Comparison of ENCODE assay signal across 8 mouse cellular contexts in genomic region chr3:30012150-30012549, GRCm38 (mm10).
DNase-seq lines count a peak whose midpoint lies in the region; ATAC-seq and TF ChIP-seq lines count a peak whose summit lies in the region.

No protein-coding gene starts in this region.

- peak overlapping the region; percentile 56 for H3K4me2 ChIP-seq in forebrain, embryonic 15.5 days (replicated peaks)
- peak overlapping the region; percentile 71 for H3K4me2 ChIP-seq in limb, embryonic 12.5 days
- peak overlapping the region; percentile 75 for H3K4me2 ChIP-seq in midbrain, embryonic 15.5 days

- ATAC-seq in forebrain, embryonic 15.5 days (replicated peaks): 0 out of 2 replicates have a peak, but pooled peaks have one; percentile 26
- ATAC-seq in limb, embryonic 12.5 days (ENCODE audit: insufficient number of reproducible peaks, insufficient read depth, low FRiP score, low TSS enrichment, low read depth): no peak
- ATAC-seq in midbrain, embryonic 15.5 days (replicated peaks): no peak

- peak; percentile 68 for DNase-seq in adrenal gland, postnatal 14 days
- DNase-seq in heart, postnatal 4 days: peak; percentile 71
- DNase-seq in frontal cortex, postnatal 14 days (ENCODE audit: low spot score in 2 of 2): no peak
- no peak for DNase-seq in layer of hippocampus, adult 8-10 months (ENCODE audit: low spot score in 2 of 2)

- TF ChIP-seq CTCF in E14TG2a.4 (conservative IDR thresholded peaks at IDR 0.05; ENCODE audit: low read length): no peak

- peak overlapping the region; percentile 34 for H3K9ac ChIP-seq in forebrain, embryonic 15.5 days (replicated peaks)
- H3K9ac ChIP-seq in limb, embryonic 12.5 days (replicated peaks): peak overlapping the region; percentile 99
- H3K9ac ChIP-seq in midbrain, embryonic 15.5 days: no peak overlapping the region; the same call in 1 of the 2 replicates

- H3K27ac ChIP-seq in forebrain, embryonic 15.5 days (replicated peaks): no peak overlapping the region
- peak overlapping the region; percentile 100 for H3K27ac ChIP-seq in limb, embryonic 12.5 days
- no peak overlapping the region for H3K27ac ChIP-seq in midbrain, embryonic 15.5 days

- H3K4me3 ChIP-seq in E14TG2a.4 (replicated peaks; ENCODE audit: low read length): peak overlapping the region; percentile 70
- peak overlapping the region; percentile 34 for H3K4me3 ChIP-seq in forebrain, embryonic 15.5 days
- H3K4me3 ChIP-seq in limb, embryonic 12.5 days (replicated peaks): peak overlapping the region; percentile 82
- peak overlapping the region; percentile 40 for H3K4me3 ChIP-seq in midbrain, embryonic 15.5 days

- H3K27me3 ChIP-seq in E14TG2a.4 (ENCODE audit: insufficient read depth, low read length): peaks cover 27% of the 10 kb centered on the region
- H3K27me3 ChIP-seq in forebrain, embryonic 15.5 days: peaks cover 39% of the 10 kb centered on the region
- H3K27me3 ChIP-seq in limb, embryonic 12.5 days: no peaks in the 10 kb centered on the region
- peaks cover 16% of the 10 kb centered on the region for H3K27me3 ChIP-seq in midbrain, embryonic 15.5 days (replicated peaks)

- peaks cover 19% of the 10 kb centered on the region for H3K4me1 ChIP-seq in E14TG2a.4 (replicated peaks; ENCODE audit: low read depth, low read length)
- peaks cover 19% of the 10 kb centered on the region for H3K4me1 ChIP-seq in forebrain, embryonic 15.5 days
- H3K4me1 ChIP-seq in limb, embryonic 12.5 days (replicated peaks): peaks cover 37% of the 10 kb centered on the region
- peaks cover 11% of the 10 kb centered on the region for H3K4me1 ChIP-seq in midbrain, embryonic 15.5 days

- under 1% methylated on average over 27 of the region's 27 CpGs for WGBS in forebrain, embryonic 15.5 days
- WGBS in limb, embryonic 12.5 days: under 1% methylated on average over 27 of the region's 27 CpGs
- WGBS in midbrain, embryonic 15.5 days: under 1% methylated on average over 27 of the region's 27 CpGs

- H3K36me3 ChIP-seq in E14TG2a.4 (ENCODE audit: insufficient read depth, low read length): no peaks in the 10 kb centered on the region
- no peaks in the 10 kb centered on the region for H3K36me3 ChIP-seq in forebrain, embryonic 15.5 days
- no peaks in the 10 kb centered on the region for H3K36me3 ChIP-seq in limb, embryonic 12.5 days
- H3K36me3 ChIP-seq in midbrain, embryonic 15.5 days (replicated peaks): no peaks in the 10 kb centered on the region

- H3K9me3 ChIP-seq in E14TG2a.4 (ENCODE audit: low read length): no peaks in the 10 kb centered on the region
- H3K9me3 ChIP-seq in forebrain, embryonic 15.5 days: no peaks in the 10 kb centered on the region
- H3K9me3 ChIP-seq in limb, embryonic 12.5 days: no peaks in the 10 kb centered on the region
- no peaks in the 10 kb centered on the region for H3K9me3 ChIP-seq in midbrain, embryonic 15.5 days

Comparison
In these comparisons a context has a peak if more than half of its experiments do, and no peak if none do; other contexts are left out.
1. DNase-seq: peak in adrenal gland, postnatal 14 days (single experiment) and heart, postnatal 4 days (single experiment); none in frontal cortex, postnatal 14 days (0 of 2) and layer of hippocampus, adult 8-10 months (0 of 2).
2. Peak in every context shown above with its lines, with median percentiles within 50 percentile points of each other: H3K4me3 ChIP-seq and H3K4me2 ChIP-seq.